Mouse (Mus musculus): Measurements from ENCODE around the gene Ptpn14.

The Ptpn14 gene

DNA sequence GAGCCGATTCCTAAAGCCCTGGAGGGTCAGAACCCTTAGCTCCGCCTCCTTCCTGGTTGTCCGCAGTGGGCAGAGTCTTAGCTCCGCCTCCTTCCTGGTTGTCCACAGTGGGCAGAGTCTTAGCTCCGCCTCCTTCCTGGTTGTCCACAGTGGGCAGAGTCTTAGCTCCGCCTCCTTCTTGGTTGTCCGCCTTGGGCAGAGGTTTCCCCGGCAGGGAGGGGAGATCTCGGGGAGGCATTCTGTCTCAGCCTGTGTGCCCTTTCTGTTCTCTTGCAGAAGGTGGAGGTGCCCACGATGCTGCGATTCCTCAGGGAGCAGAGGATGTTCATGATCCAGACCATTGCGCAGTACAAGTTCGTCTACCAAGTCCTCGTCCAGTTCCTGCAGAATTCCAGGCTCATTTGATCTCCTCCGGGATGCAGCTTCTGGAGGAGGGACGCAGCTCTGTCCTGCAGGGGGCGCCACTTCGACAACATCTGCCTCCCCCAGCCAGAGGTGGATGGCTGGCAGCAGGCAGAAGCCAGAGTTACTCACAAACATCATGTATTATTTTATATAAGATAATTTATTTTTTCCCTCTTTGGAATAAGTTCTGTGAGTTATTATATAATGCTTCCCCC is 141.7 kb downstream of the Ptpn14 start:
- DNase-seq, result peak in 1 of 2 experiments; percentile 34

- no peak for DNase-seq
These were observed 142.5 kb downstream of the Ptpn14 start for GRCm38 (mm10) chr1:189870539-189870938.

GRCm38 (mm10) chr1:189871625-189872024 is 143.6 kb downstream of the Ptpn14 start:
- no peak for DNase-seq

DNA sequence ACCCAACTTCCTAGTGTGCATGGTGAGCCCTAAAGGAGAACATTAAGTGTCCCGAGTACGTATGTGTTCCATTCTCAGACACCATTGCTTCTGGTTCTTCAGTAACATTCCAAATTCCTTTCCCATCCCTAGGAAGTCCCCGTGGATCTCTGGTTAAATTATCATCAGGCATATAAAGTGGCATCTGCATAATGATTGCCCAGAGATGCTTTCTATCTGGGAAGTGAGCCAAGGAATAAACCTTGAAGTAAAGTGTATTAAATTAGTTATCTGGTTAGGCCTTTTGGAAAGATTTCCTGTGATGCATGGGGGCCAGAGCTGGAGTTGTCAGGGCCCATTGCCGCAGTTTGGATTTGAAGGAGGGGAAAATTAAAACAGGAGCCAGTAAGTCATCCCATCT is 144.0 kb downstream of the Ptpn14 start:
- DNase-seq, result no peak

DNA sequence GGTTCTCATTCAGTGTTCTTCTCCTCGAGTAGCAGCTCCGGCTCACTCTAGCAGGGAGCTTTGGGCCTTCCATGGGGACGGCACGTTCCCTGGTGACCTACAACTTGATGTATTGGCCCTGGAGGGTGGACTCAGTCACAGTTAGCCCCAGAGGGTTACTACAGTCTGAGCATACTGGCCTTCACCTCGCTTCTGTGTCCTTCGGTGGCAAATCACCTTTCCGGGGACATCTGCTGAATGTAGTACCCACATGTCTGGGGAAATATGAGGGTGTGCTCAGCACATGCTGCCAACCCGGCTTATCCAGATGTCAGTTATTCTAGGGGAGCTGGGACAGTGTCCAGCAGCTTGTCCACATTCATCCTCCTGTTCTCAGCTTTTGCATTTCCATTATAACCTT is 145.5 kb downstream of the Ptpn14 start:
- DNase-seq, result no peak

DNA sequence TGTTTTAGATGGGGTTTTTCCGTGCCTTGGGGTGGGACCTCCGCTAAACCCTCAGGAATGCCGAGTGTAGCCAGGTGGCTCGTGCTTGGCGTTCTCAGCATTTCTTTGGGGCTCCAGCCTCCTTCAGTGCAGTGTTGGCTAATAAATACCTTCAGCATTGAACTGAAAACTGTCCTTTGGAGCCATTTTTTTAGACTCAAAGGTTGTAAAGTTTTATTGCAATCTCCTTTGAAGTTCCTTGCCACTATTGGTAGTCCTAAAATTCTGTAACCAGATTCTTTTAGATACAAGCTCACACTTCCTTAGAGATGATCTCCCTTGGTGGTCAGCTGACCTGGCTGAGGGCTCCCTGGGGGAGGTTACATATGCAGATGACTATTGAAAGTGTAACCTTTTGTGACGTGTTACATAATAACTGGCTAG is 147.4 kb downstream of the Ptpn14 start:
- DNase-seq, result peak; percentile 28 to 65

DNA sequence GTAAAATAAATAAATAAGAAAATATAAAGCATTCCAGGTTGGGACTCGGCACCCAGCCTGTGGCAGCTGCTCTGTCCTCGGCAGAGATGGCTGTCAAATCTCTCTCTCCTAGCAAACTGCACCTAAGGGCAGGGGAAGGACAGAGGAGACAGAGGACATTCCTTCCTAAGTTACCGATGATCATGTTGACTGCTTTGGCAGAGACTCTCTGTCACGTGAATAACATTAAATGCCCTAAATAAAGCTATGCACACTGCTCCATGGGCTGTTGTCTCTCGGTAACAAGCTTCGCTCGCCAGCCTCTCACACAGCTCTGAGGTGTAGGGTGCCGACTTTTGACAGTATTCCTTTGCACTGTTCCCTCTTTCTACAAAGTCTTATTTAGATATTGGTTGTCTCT is 148.1 kb downstream of the Ptpn14 start:
- DNase-seq, result no peak

DNA sequence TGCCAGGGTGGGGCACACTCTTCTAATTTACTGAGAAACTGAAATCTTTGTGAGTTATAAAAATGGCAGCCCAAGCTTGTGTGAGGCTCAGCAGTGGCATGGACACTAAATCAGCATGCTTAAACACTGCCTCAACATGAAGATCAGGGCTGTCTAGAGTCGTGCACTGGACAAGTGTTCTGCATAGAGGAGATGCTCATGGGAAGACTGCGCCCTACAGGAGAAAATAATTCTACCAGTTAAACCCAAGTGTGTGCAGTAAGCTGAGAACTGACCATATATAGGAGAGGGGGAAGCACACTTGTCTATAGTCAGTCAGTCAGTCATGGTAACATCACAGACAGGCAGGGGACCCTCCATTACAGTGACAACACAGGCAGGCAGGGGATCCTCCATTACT is 151.1 kb downstream of the Ptpn14 start:
- no peak for DNase-seq

GRCm38 (mm10) chr1:189879965-189880364 is 151.9 kb downstream of the Ptpn14 start:
- peak; percentile 35 to 64 for DNase-seq

DNA sequence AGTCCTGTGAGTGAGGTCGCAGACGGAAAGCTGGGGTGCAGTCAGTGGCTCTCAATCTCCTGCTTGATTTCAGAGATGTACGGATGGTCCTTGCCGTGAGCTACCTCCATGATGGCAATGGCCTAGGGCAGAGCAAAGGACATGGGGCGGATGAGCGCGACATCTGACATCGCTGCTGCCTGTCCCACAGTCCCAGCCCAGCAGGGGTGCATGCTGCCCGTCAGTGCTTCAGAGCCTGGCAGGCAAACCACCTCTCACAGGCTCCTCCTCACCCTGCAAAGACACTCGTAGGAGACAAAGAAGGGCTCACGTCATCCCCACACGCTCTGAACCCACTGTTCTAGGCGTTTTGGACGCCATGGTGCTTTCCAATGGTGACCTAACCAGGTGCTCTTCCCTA is 152.7 kb downstream of the Ptpn14 start:
- DNase-seq, result no peak

- DNase-seq, result peak; percentile 45 to 51
These were observed 154.8 kb downstream of the Ptpn14 start for GRCm38 (mm10) chr1:189882886-189883285.

- DNase-seq, result peak; percentile 62 to 68
These were observed 155.6 kb downstream of the Ptpn14 start for GRCm38 (mm10) chr1:189883531-189884170.

GRCm38 (mm10) chr1:189884951-189885350 is 156.9 kb downstream of the Ptpn14 start:
- DNase-seq, result no peak

GRCm38 (mm10) chr1:189885975-189886374 is 157.9 kb downstream of the Ptpn14 start:
- no peak for DNase-seq

- peak; percentile 63 to 74 for DNase-seq
These were observed 159.4 kb downstream of the Ptpn14 start for GRCm38 (mm10) chr1:189887518-189887917.

- no peak for DNase-seq
These were observed 160.7 kb downstream of the Ptpn14 start for GRCm38 (mm10) chr1:189888749-189889148.

DNA sequence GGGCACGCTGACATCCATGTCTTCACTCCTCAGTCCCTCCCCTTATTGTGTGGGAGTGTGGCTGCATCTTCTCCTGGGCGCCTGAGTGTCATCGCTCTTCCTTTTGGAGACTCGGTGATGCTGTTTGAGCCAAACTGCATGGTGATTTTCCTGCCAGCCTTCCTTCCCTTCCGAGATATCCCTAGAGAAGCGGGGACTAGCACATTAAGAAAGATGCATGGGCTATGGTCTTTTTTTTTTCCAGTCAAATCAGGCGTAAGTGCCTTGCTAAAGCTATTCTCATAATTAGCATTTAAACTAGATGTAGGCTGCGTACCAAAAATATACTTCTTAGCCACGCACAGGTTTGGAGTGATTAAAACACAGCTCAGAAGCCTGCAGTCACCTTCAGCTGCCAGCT is 166.1 kb downstream of the Ptpn14 start:
- DNase-seq, result no peak

GRCm38 (mm10) chr1:189897861-189898260 is 169.8 kb downstream of the Ptpn14 start:
- no peak for DNase-seq

DNA sequence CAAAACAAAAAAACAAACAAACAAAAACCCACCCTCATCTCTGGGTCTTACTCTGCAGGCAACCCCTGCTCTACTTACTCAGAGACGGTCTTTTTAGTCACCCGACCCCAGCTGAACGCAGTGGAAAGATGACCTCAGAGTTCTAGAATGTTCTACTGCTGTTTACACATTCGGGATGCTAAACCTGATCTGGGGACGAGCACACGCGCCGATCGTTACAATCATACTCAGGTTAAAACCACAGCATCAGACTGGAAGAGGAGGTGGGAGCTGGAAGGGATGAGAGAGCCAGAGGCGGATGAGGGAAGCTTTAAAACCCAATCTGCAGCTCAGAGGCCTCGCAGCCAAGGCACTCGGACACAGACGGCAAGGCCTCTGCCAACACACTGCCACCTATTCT is 170.6 kb downstream of the Ptpn14 start:
- no peak for DNase-seq

GRCm38 (mm10) chr1:189899526-189899925 is 171.5 kb downstream of the Ptpn14 start:
- no peak for DNase-seq

- DNase-seq, result no peak
These were observed 174.3 kb downstream of the Ptpn14 start for GRCm38 (mm10) chr1:189902413-189902812.

- DNase-seq, result no peak
These were observed 175.1 kb downstream of the Ptpn14 start for GRCm38 (mm10) chr1:189903169-189903568.

DNA sequence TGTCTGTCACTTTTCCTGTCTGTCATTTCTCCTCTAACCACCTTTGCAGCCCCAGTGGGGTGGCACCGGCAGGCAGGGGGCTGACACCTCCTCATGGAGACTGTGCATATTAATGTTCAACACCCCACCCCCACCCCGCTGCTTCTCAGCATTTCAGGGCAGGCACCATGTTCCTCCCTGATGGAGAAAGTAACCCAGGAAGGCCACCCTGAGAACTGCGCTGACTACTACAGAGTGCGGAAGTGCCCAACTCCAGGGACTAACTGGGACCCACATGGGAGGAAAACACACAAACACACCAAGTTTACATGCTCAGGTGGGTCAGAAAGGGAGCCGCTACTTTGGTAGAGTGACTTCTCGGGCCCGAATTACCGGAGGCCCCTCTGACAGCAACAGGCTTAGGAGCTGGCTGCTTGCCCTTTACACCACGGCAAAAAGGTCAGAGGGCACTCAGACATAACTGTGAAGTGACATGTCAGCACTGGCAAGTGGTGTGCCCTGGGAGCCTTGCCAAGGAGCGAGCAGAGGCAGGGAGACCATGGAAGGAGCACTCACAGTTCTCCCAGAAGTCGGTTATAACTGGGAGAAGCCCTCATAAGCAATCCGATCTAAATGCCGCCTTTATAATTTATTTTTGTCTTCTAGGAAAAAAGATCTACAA is 182.7 kb downstream of the Ptpn14 start:
- DNase-seq, result peak; percentile 81 to 90

DNA sequence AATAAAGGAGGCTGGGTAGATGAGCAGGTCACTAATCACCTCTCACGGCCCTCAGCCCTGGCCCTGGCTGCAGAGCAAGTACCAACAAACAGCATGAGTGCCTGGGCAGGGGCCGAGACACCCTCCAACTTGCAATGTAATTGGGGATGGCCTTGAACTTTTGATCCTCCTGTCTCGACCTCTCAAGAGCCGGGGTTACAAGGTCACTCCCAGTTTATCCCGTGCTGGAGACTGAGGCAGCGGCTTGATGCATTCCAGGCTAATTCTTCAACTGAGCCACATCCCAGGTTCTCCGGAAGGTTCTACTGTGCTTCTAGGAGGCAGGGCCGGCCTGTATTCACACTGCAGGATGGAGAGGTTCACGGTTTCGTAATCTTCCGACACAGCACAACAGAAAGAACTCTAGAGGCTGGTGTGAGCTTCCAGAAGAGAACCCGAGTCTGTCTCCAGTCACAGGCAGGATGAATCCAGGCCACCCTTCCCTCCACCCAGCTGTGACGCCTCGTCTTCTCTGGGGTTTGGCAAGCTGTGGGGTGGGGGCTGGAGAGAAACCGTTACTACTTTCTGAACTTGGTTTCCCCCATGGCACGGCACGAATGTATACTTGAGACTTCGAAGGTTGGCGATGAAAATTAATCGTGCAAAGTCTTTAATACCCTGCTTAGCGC is 185.2 kb downstream of the Ptpn14 start:
- DNase-seq, result no peak
